Mouse (Mus musculus): ENCODE measurements around the gene Hipk3.

DNA sequence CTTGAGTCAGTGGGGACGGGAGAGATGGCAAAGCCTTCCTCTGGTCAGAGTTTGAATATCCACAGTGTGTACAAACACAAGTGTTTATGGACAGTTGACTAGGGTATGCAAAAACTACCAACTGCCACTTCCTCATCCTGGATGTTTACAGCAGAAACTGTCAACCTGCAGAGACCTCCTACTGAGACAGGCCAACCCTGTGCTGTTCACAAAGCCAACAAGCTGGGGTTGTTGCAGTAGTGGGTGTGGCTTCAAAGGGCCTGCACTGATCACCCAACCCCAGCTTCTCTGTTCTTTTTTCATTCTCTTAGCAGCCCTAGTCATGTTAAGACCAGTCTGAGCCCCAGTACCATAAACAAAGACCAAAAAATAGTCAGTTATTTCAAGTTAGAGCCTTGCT is 38.3 kb upstream of the Hipk3 start:
- no peak for TF ChIP-seq POLR2A (IDR thresholded peaks at IDR 0.05; ENCODE audit: low read depth, low read length)
- TF ChIP-seq CTCF (IDR thresholded peaks at IDR 0.05; ENCODE audit: borderline replicate concordance, insufficient read depth, low read length): no peak
